Mouse (Mus musculus): ENCODE measurements around the gene Vps45.

DNA sequence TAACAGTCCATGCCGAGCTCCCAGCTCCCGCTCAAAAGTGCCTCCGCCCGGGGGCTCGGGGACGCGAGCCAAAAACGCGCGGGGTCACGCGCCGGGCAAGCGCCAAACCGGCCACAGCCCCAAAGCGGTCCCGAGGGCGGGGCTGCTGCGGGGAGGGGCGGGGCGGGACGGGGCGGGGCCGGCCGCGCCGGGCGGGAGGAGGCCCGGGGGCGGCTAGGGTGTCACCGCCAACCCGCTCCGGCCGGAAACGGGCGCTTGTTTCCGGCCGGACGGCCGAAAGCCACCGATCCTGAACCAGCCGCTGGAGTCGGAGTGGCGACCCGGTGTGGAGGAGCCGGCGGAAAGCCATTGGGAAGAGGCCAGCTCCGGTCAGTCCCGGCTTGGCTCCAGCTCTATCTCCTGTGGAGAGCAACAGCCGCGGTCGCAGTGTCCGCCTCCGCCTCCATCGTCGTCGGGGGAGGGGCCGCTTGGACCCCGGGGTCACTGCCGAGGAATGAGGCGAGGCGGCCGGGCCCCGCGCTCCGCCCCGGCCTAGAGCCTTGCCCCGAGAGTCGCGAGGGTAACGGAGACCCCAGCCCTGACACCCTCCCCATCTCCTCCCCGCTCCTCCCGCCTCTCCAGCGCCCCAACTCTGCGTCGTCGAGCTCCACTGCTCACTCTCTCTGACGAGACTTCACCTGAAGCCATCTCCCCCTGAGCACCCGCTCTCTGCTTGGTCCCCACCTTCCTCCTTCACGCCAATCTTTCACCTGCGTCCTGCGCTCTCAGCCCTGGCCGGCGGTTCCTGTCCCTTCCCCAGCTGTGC lies 46.2 kb upstream of the Vps45 start, which contains the start of gene Otud7b:
- TF ChIP-seq TAL1 (IDR thresholded peaks at IDR 0.05; ENCODE audit: low read length) = no peak
- no peak for TF ChIP-seq GATA1 (IDR thresholded peaks at IDR 0.05; ENCODE audit: low read length)
